Mouse (Mus musculus) ES-Bruce4 (cell line): ENCODE measurements at regions not wholly inside any gene's neighbourhood (a gene's known extent, or its start where the extent isn't known, plus 50 kb on each side); places are given as distances from the start of the nearest gene placed in this dataset.

Experiments used
- H3K27ac ChIP-seq: 2 replicates; pipeline ENCODE4 v1.5.1; 2012; ENCODE audit warnings: low read length, inconsistent platforms; ENCODE audit not compliant: insufficient read depth
- H3K27me3 ChIP-seq: 2 replicates; pipeline ENCODE4 v1.6.1; 2012; ENCODE audit warnings: mild to moderate bottlenecking, low read length, inconsistent platforms; ENCODE audit not compliant: control insufficient read depth, poor library complexity, insufficient read depth, severe bottlenecking
- H3K36me3 ChIP-seq: 2 replicates; pipeline ENCODE4 v1.6.1; 2012; ENCODE audit warnings: inconsistent platforms, mild to moderate bottlenecking, low read length, moderate library complexity; ENCODE audit not compliant: control insufficient read depth, poor library complexity, insufficient read depth, severe bottlenecking
- H3K4me1 ChIP-seq: one replicate; pipeline ENCODE4 v1.8.1; 2011; ENCODE audit warnings: low read length; ENCODE audit not compliant: control insufficient read depth, insufficient read depth
- H3K4me3 ChIP-seq: 2 replicates; pipeline ENCODE4 v1.5.1; 2011; ENCODE audit warnings: low read depth, mild to moderate bottlenecking, low read length
- H3K9ac ChIP-seq: 2 replicates; pipeline ENCODE4 v1.6.1; 2012; ENCODE audit warnings: low read depth, mild to moderate bottlenecking, inconsistent platforms; ENCODE audit not compliant: poor library complexity, severe bottlenecking
- H3K9me3 ChIP-seq: replicated peaks from 2 replicates; pipeline ENCODE4 v1.6.1; 2012; ENCODE audit warnings: mild to moderate bottlenecking, low read length, inconsistent platforms; ENCODE audit not compliant: control insufficient read depth, poor library complexity, insufficient read depth, severe bottlenecking
- CTCF ChIP-seq: IDR thresholded peaks from one replicate; pipeline ENCODE4 v1.8.1; 2011; ENCODE audit warnings: low read depth, low read length
- EP300 ChIP-seq: IDR thresholded peaks from 2 replicates; pipeline ENCODE4 v1.6.1; 2011; ENCODE audit warnings: low read depth, low read length; ENCODE audit not compliant: insufficient read depth
- POLR2A ChIP-seq: IDR thresholded peaks from one replicate; pipeline ENCODE4 v1.8.1; 2011; ENCODE audit warnings: low read length; ENCODE audit not compliant: insufficient read depth

GRCm38 (mm10) chr13:35208319-35208718 is 181.4 kb upstream of the Eci2 start:
- Histone ChIP-seq H3K36me3 (no peaks in the 10 kb centered on the region), H3K4me3 (no peak overlapping the region), H3K27ac (no peak overlapping the region), H3K9ac (no peak overlapping the region), H3K9me3 (no peaks in the 10 kb centered on the region), H3K4me1 (no peaks in the 10 kb centered on the region), H3K27me3 (no peaks in the 10 kb centered on the region; the same call in 1 of the 2 replicates)
- TF ChIP-seq CTCF, result no peak
- TF ChIP-seq POLR2A, result no peak
- TF ChIP-seq EP300, result no peak

GRCm38 (mm10) chr13:35209551-35209950 is 182.7 kb upstream of the Eci2 start:
- H3K27me3 ChIP-seq, result no peaks in the 10 kb centered on the region; the same call in 1 of the 2 replicates
- no peaks in the 10 kb centered on the region for H3K9me3 ChIP-seq
- H3K36me3 ChIP-seq, result no peaks in the 10 kb centered on the region
- no peak overlapping the region for H3K27ac ChIP-seq
- H3K4me1 ChIP-seq, result no peaks in the 10 kb centered on the region
- H3K4me3 ChIP-seq, result no peak overlapping the region
- H3K9ac ChIP-seq, result no peak overlapping the region
- no peak for TF ChIP-seq POLR2A
- TF ChIP-seq EP300, result no peak
- TF ChIP-seq CTCF, result no peak

GRCm38 (mm10) chr13:35211834-35212233 is 184.9 kb upstream of the Eci2 start:
- H3K4me1 ChIP-seq, result no peaks in the 10 kb centered on the region
- H3K36me3 ChIP-seq, result no peaks in the 10 kb centered on the region
- H3K4me3 ChIP-seq, result no peak overlapping the region
- H3K27me3 ChIP-seq, result no peaks in the 10 kb centered on the region; the same call in 1 of the 2 replicates
- no peak overlapping the region for H3K9ac ChIP-seq
- H3K27ac ChIP-seq, result no peak overlapping the region
- no peaks in the 10 kb centered on the region for H3K9me3 ChIP-seq
- no peak for TF ChIP-seq POLR2A

- Histone ChIP-seq H3K4me1 (no peaks in the 10 kb centered on the region), H3K9me3 (no peaks in the 10 kb centered on the region), H3K27ac (no peak overlapping the region), H3K36me3 (no peaks in the 10 kb centered on the region), H3K9ac (no peak overlapping the region), H3K4me3 (no peak overlapping the region), H3K27me3 (no peaks in the 10 kb centered on the region; the same call in 1 of the 2 replicates)
- TF ChIP-seq CTCF, result no peak
- no peak for TF ChIP-seq EP300
- TF ChIP-seq POLR2A, result no peak
Measured at GRCm38 (mm10) chr13:35212276-35212675, 185.4 kb upstream of the Eci2 start.

GRCm38 (mm10) chr13:35214219-35214618 is 187.3 kb upstream of the Eci2 start:
- Histone ChIP-seq H3K36me3 (no peaks in the 10 kb centered on the region), H3K27me3 (no peaks in the 10 kb centered on the region; the same call in 1 of the 2 replicates), H3K9me3 (no peaks in the 10 kb centered on the region), H3K27ac (no peak overlapping the region), H3K4me1 (no peaks in the 10 kb centered on the region), H3K9ac (no peak overlapping the region), H3K4me3 (no peak overlapping the region)
- TF ChIP-seq EP300 (no peak), POLR2A (no peak), CTCF (no peak)

GRCm38 (mm10) chr13:35226142-35226829 is 199.4 kb upstream of the Eci2 start:
- no peak for TF ChIP-seq CTCF
- TF ChIP-seq EP300, result no peak
- no peak for TF ChIP-seq POLR2A
- Histone ChIP-seq H3K27ac (no peak overlapping the region), H3K27me3 (no peaks in the 10 kb centered on the region)

More at GRCm38 (mm10) chr13:35226142-35226829, 199.4 kb upstream of the Eci2 start:
- Histone ChIP-seq H3K36me3 (no peaks in the 10 kb centered on the region), H3K9ac (no peak overlapping the region), H3K9me3 (0 out of 2 replicates have a peak, but pooled peaks cover 2% of the 10 kb centered on the region), H3K4me3 (no peak overlapping the region), H3K4me1 (no peaks in the 10 kb centered on the region)
